Mouse (Mus musculus) hindbrain, embryonic 11.5 days (tissue): Measurements from ENCODE around the gene Hormad2. TPM values are rescaled to one million over a fixed set of nuclear protein-coding genes. Genes with fewer than 3 reads are reported as not detected.

Experiments
- ATAC-seq: fragments of 200-750 bp; cut with Nextera tagmentation; 2 replicates; pipeline ENCODE4 v1.8.0; 2017; ENCODE audit warnings: mild to moderate bottlenecking, moderate TSS enrichment, moderate library complexity; ENCODE audit not compliant: low FRiP score
- DNase-seq: peaks from one replicate; pipeline ENCODE4 v3.0.0-alpha.2; 2015; ENCODE audit warnings: low spot score
- H3K27ac ChIP-seq: fragments of 300-500 bp; sonication (generic); 2 replicates; pipeline ENCODE4 v1.5.1; 2014; ENCODE audit warnings: mild to moderate bottlenecking, low read depth, low read length
- H3K27me3 ChIP-seq: fragments of 300-500 bp; sonication (generic); 2 replicates; pipeline ENCODE4 v1.6.1; 2014; ENCODE audit warnings: mild to moderate bottlenecking, low read length, moderate library complexity, mixed read lengths; ENCODE audit not compliant: control insufficient read depth, insufficient read depth
- H3K36me3 ChIP-seq: fragments of 300-500 bp; sonication (generic); 2 replicates; pipeline ENCODE4 v1.6.1; 2014; ENCODE audit warnings: mild to moderate bottlenecking, low read length, moderate library complexity, mixed read lengths; ENCODE audit not compliant: control insufficient read depth, insufficient read depth
- H3K4me1 ChIP-seq: fragments of 300-500 bp; sonication (generic); replicated peaks from 2 replicates; pipeline ENCODE4 v1.6.1; 2014; ENCODE audit warnings: low read length, mixed read lengths; ENCODE audit not compliant: control insufficient read depth, insufficient read depth
- H3K4me2 ChIP-seq: fragments of 300-500 bp; sonication (generic); replicated peaks from 2 replicates; pipeline ENCODE4 v1.6.1; 2014; ENCODE audit warnings: mild to moderate bottlenecking, low read depth, low read length
- H3K4me3 ChIP-seq: fragments of 300-500 bp; sonication (generic); 2 replicates; pipeline ENCODE4 v1.5.1; 2014; ENCODE audit warnings: low read depth, low read length
- H3K9ac ChIP-seq: fragments of 300-500 bp; sonication (generic); 2 replicates; pipeline ENCODE4 v1.6.1; 2014; ENCODE audit warnings: low read depth, low read length
- H3K9me3 ChIP-seq: fragments of 300-500 bp; sonication (generic); 2 replicates; pipeline ENCODE4 v1.6.1; 2016; ENCODE audit warnings: low read length; ENCODE audit not compliant: control insufficient read depth
- WGBS: fragments of 180-500 bp; shearing (Covaris S2); extraction: QIAGEN DNeasy Blood & Tissue Kit; methylation state at CpG from one replicate; pipeline ENCODE4 v1.1.7; 2014; 5-methylcytosine and 5-hydroxymethylcytosine counted together
- polyA plus RNA-seq: library from polyadenylated mRNA; unstranded; fragments of >200 nt; fragmentation: Nextera tagmentation; extraction: Ambion mirVana; gene quantifications from 2 replicates; pipeline ENCODE4 v1.2.1, GENCODE M21; 2014

Hormad2 gene
- polyA plus RNA-seq, 1 experiment from 2014 or later: not detected

DNA sequence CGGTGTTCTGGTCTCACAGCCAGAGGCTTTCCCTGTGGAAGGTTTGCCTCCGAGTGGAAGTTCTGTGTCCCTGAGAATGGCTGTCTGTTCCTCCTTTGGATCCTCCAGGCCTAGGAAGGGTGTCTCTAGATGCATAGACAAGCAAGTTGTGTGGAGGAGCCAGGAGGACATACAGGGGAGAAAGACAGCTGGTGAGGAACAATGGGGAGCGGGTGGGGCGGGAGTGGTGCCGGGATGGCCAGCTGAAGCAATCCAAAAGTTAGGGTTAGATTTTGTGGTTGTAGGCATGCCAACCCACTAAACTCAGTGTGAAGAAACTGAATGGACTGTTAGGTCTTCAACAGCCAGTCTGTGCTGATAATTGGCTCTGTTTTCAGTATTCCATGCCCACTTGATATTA lies 30.8 kb upstream of the Hormad2 start:
- Histone ChIP-seq H3K27me3 (no peaks in the 10 kb centered on the region), H3K4me2 (no peak overlapping the region), H3K9me3 (no peaks in the 10 kb centered on the region), H3K27ac (no peak overlapping the region), H3K36me3 (no peaks in the 10 kb centered on the region), H3K4me3 (no peak overlapping the region), H3K9ac (no peak overlapping the region), H3K4me1 (no peaks in the 10 kb centered on the region)
- WGBS: 83% methylated on average over 5 of the region's 5 CpGs
- DNase-seq (no peak), ATAC-seq (no peak)

DNA sequence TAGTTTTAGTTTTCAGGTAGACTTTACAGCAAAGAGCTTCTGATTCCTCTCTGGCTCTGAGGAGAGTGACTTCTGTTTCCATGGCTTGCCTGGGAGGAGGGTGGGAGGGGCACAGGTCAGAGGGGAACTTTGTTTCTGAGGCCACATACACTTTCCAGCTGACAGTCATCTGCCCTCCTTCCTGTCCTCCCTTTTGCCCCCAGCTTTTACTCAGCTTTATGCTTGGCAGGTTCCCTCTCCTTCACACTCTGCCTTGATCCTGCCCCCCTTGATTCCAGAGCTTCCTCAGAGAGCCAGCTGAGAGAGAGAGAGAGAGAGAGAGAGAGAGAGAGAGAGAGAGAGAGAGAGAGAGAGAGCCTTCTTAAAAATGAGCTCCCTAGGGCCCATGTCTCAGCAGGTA lies 30.3 kb upstream of the Hormad2 start:
- ATAC-seq (no peak), DNase-seq (no peak)
- Histone ChIP-seq H3K27me3 (no peaks in the 10 kb centered on the region), H3K4me2 (no peak overlapping the region), H3K9me3 (no peaks in the 10 kb centered on the region), H3K9ac (no peak overlapping the region), H3K4me1 (no peaks in the 10 kb centered on the region), H3K36me3 (no peaks in the 10 kb centered on the region), H3K27ac (no peak overlapping the region), H3K4me3 (no peak overlapping the region)

DNA sequence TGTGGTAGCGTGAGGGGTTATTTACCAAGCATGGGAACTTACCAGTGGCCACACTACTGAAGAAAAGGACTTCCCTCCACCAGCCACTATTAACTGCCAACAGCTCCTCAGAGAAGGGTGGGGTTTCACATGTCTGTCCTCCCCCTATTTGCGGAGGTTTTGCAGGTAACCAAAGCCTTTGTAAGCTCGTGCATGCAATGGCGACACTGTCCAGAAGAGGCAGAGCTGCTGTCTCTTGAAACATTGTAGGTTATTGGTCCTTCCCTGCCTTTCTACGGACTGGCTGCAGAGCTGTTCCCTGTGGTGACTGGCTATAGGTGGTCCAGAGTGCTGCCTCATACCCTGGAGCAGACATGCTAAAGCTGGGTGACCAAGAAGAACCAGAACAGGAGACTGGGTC lies 28.2 kb upstream of the Hormad2 start:
- no peaks in the 10 kb centered on the region for H3K4me1 ChIP-seq
- H3K9me3 ChIP-seq: no peaks in the 10 kb centered on the region
- H3K27me3 ChIP-seq: no peaks in the 10 kb centered on the region
- H3K36me3 ChIP-seq: no peaks in the 10 kb centered on the region
- no peak overlapping the region for H3K9ac ChIP-seq
- no peak overlapping the region for H3K4me3 ChIP-seq
- H3K4me2 ChIP-seq: no peak overlapping the region
- ATAC-seq (no peak), DNase-seq (no peak)
- 69% methylated on average over 5 of the region's 5 CpGs for WGBS
- no peak overlapping the region for H3K27ac ChIP-seq

DNA sequence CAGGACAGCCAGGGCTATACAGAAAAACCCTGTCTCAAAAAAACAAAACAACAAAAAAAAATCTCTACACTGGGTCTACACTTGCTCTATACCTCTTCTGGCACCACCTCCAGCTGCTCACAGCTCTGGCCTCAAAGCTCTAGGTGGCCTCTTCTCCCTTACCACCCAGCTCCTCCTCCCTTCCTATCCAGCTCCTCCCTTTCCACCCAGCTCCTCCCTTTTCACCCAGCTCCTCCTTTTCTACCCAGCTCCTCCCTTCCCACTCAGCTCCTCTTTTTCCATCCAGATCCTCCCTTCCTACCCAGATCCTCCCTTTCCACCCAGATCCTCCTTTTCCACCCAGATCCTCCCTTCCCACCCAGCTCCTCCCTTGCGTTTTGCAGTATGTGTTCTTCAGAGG lies 26.5 kb upstream of the Hormad2 start:
- H3K27ac ChIP-seq: no peak overlapping the region
- no peaks in the 10 kb centered on the region for H3K27me3 ChIP-seq
- ATAC-seq (no peak), DNase-seq (no peak)
- WGBS: 88% methylated on average over 1 of the region's 1 CpGs
- no peak overlapping the region for H3K4me2 ChIP-seq
- H3K9ac ChIP-seq: no peak overlapping the region
- no peak overlapping the region for H3K4me3 ChIP-seq
- H3K9me3 ChIP-seq: no peaks in the 10 kb centered on the region
- no peaks in the 10 kb centered on the region for H3K36me3 ChIP-seq
- no peaks in the 10 kb centered on the region for H3K4me1 ChIP-seq

DNA sequence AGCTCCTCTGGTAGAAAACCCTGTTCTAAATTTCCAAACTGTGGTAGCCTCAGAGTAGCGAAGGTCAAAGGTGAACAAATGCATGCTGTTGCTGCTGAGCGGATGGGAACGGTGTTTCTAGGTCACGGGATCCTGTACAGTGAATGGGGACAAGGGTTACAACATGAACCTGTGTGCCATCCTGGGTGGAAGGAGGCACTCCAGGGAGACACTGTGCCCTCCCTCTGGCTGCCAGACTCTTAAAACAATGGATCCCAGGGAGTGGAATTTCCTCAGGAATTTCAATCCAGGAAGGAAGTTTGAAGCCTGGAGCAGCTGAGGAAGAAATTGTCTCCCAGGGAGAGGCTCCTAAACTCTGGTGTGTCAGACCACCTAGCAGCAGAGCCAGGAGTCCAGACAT lies 25.3 kb upstream of the Hormad2 start:
- 60% methylated on average over 4 of the region's 4 CpGs for WGBS
- Histone ChIP-seq H3K9me3 (no peaks in the 10 kb centered on the region), H3K4me2 (no peak overlapping the region), H3K9ac (no peak overlapping the region), H3K36me3 (no peaks in the 10 kb centered on the region), H3K4me3 (no peak overlapping the region), H3K27me3 (no peaks in the 10 kb centered on the region), H3K4me1 (no peaks in the 10 kb centered on the region), H3K27ac (no peak overlapping the region)
- DNase-seq (no peak), ATAC-seq (no peak)

DNA sequence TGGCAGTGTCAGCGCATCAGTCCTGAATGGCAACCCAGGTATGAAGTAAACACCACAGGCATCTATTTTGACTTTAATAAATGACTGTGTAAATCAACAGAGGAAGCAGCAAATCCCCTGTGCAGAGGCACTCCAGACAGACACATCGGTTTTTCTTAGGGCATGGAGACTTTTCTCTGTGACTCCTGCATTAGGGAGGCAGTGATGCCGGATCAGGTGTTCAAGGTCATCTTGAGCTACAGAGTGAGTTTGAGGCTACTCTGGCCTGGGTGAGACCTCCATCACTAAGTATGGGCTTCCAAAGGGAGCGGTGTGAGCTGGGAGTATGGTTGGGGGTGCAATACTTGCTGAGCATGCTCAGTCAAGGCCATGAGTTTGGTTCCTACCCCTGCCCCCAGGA lies 23.7 kb upstream of the Hormad2 start:
- Histone ChIP-seq H3K27ac (no peak overlapping the region), H3K36me3 (no peaks in the 10 kb centered on the region), H3K9ac (no peak overlapping the region), H3K27me3 (no peaks in the 10 kb centered on the region), H3K4me3 (no peak overlapping the region), H3K4me1 (no peaks in the 10 kb centered on the region), H3K4me2 (no peak overlapping the region), H3K9me3 (no peaks in the 10 kb centered on the region)
- DNase-seq: no peak
- ATAC-seq: no peak
- WGBS: 91% methylated on average over 4 of the region's 4 CpGs

DNA sequence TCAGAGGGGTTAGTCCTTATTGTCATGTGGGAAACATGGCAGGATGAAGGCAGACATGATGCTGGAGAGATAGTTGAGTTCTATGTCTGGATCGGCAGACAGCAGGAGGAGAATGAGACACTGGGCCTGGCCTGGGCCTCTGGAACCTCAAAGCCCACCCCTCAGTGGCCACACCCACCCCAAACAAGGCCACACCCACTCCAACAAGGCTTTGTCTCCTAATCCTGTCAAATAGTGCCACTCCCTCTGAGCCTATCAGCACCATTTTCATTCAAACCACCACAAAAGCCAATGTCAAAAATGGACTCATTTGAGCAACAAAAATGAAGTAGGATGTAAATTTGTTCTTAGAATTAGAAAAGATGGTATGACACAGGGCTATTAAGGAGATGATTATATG lies 23.3 kb upstream of the Hormad2 start:
- no peak for ATAC-seq
- no peak overlapping the region for H3K9ac ChIP-seq
- 82% methylated on average over 1 of the region's 1 CpGs for WGBS

DNA sequence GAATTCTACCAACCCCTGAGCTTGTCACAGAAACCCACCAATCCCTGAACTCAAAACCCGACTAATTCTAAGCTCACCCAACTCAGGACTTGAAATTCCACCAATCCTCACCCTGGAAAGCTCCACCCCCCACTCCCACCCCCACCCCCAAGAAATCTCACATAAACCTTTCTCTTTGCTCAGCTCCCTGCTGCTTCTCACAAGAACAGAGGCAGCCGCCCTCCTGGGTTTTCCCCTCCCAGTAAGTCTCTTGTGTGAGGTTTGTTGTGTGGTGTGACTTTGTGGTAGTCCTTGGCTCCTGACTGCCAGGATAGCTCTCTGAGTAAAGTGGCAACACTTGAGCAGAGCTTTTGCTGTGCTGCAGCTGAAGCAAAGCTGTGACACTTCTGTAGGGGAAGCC lies 22.0 kb upstream of the Hormad2 start:
- 48% methylated on average over 2 of the region's 2 CpGs for WGBS
- Histone ChIP-seq H3K4me3 (no peak overlapping the region), H3K9me3 (no peaks in the 10 kb centered on the region), H3K27me3 (no peaks in the 10 kb centered on the region), H3K4me1 (no peaks in the 10 kb centered on the region), H3K27ac (no peak overlapping the region), H3K36me3 (no peaks in the 10 kb centered on the region), H3K4me2 (no peak overlapping the region), H3K9ac (no peak overlapping the region)
- ATAC-seq (no peak), DNase-seq (no peak)

More for the DNA sequence above, 23.3 kb upstream of the Hormad2 start:
- no peak overlapping the region for H3K4me2 ChIP-seq
- H3K27ac ChIP-seq: no peak overlapping the region
- no peaks in the 10 kb centered on the region for H3K27me3 ChIP-seq
- DNase-seq: no peak
- H3K36me3 ChIP-seq: no peaks in the 10 kb centered on the region
- no peaks in the 10 kb centered on the region for H3K9me3 ChIP-seq
- H3K4me3 ChIP-seq: no peak overlapping the region
- H3K4me1 ChIP-seq: no peaks in the 10 kb centered on the region

DNA sequence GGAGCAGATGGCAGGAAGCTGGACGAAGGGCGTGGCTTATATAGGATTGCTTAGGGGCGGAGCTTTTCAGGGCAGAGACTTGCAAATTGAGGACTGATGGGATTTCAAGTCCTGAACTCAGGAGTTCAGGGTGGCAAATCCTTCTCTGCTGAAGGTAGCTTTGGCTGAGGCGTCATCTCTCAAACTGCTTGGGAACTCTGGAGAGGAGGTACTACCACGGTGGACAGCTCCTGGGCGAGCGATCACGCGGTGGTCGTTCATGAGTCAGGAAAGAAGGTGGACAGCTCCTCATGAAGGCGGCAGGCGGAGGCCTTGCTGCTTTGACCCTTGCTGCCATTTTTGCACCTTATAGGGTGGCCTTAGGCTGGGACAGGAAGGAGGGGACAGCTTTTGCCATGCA lies 20.2 kb upstream of the Hormad2 start:
- Histone ChIP-seq H3K4me1 (no peaks in the 10 kb centered on the region), H3K4me3 (no peak overlapping the region), H3K27ac (no peak overlapping the region), H3K36me3 (no peaks in the 10 kb centered on the region), H3K9me3 (no peaks in the 10 kb centered on the region), H3K27me3 (no peaks in the 10 kb centered on the region), H3K4me2 (no peak overlapping the region), H3K9ac (no peak overlapping the region)
- ATAC-seq (no peak), DNase-seq (peak; percentile 25)
- WGBS: 29% methylated on average over 12 of the region's 12 CpGs
